Mouse (Mus musculus): ENCODE results near the gene BC048507. TPM values are rescaled to one million over a fixed set of nuclear protein-coding genes. Genes with fewer than 3 reads are reported as not detected.
A peak's percentile ranks its signal among the peaks of the same experiment; 100 is the strongest.
"Not testable (repeated sequence)": the region's sequence is repeated elsewhere in the genome, so short reads cannot be mapped to it uniquely, and the experiment has no call there.

The BC048507 gene
- polyA plus RNA-seq, 1 experiment from 2014 or later, result not detected

DNA sequence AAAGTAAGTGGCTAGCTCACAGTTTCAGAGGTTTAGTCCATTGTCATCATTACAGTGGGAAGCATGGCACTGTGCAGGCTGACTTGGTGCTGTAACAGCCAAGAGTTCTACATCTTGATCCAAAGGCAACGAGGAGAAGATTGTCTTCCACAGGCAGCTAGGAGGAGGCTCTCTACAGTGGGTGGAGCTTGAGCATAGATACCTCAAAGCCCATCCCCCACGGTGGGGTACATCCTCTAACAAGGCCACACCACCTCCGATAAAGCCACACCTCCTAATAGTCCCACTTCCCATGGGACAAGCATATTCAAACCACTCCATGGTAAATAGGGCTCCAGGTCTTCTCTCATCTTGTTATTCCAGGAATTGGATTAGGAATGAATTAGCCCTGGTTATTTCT lies 12.8 kb upstream of the BC048507 start:
- Histone ChIP-seq H3K27me3 (replicated peaks; ENCODE audit: control insufficient read depth, insufficient read depth, low read length) (no peaks in the 10 kb centered on the region), H3K27ac (ENCODE audit: low read depth, low read length) (no peak overlapping the region), H3K4me2 (ENCODE audit: low read length) (no peak overlapping the region), H3K9ac (ENCODE audit: low read length) (no peak overlapping the region), H3K4me1 (ENCODE audit: control insufficient read depth, insufficient read depth, low read length) (no peaks in the 10 kb centered on the region), H3K9me3 (replicated peaks; ENCODE audit: control insufficient read depth, low read length) (no peaks in the 10 kb centered on the region), H3K4me3 (ENCODE audit: low read depth, low read length) (no peak overlapping the region), H3K36me3 (ENCODE audit: control insufficient read depth, insufficient read depth, low read length) (no peaks in the 10 kb centered on the region)
- WGBS, result 85% methylated on average over 3 of the region's 3 CpGs
- ATAC-seq (no peak), DNase-seq (ENCODE audit: low spot score) (no peak)

- H3K4me2 ChIP-seq (ENCODE audit: low read length), result no peak overlapping the region
- DNase-seq (ENCODE audit: low spot score) (no peak), ATAC-seq (no peak)
- H3K27ac ChIP-seq (ENCODE audit: low read depth, low read length), result no peak overlapping the region
- 90% methylated on average over 6 of the region's 6 CpGs for WGBS
- no peaks in the 10 kb centered on the region for H3K4me1 ChIP-seq (ENCODE audit: control insufficient read depth, insufficient read depth, low read length)
- H3K9me3 ChIP-seq (replicated peaks; ENCODE audit: control insufficient read depth, low read length), result no peaks in the 10 kb centered on the region
- no peaks in the 10 kb centered on the region for H3K27me3 ChIP-seq (replicated peaks; ENCODE audit: control insufficient read depth, insufficient read depth, low read length)
- no peak overlapping the region for H3K4me3 ChIP-seq (ENCODE audit: low read depth, low read length)
- H3K9ac ChIP-seq (ENCODE audit: low read length), result no peak overlapping the region
- no peaks in the 10 kb centered on the region for H3K36me3 ChIP-seq (ENCODE audit: control insufficient read depth, insufficient read depth, low read length)
Observed at GRCm38 (mm10) chr13:67853130-67853529, 10.0 kb upstream of the BC048507 start.

GRCm38 (mm10) chr13:67853983-67854382 lies 9.1 kb upstream of the BC048507 start:
- no peak for ATAC-seq
- Histone ChIP-seq H3K27ac (ENCODE audit: low read depth, low read length) (no peak overlapping the region), H3K4me1 (ENCODE audit: control insufficient read depth, insufficient read depth, low read length) (no peaks in the 10 kb centered on the region), H3K9me3 (replicated peaks; ENCODE audit: control insufficient read depth, low read length) (no peaks in the 10 kb centered on the region), H3K9ac (ENCODE audit: low read length) (no peak overlapping the region), H3K27me3 (replicated peaks; ENCODE audit: control insufficient read depth, insufficient read depth, low read length) (no peaks in the 10 kb centered on the region), H3K4me3 (ENCODE audit: low read depth, low read length) (no peak overlapping the region), H3K36me3 (ENCODE audit: control insufficient read depth, insufficient read depth, low read length) (no peaks in the 10 kb centered on the region), H3K4me2 (ENCODE audit: low read length) (no peak overlapping the region)
- no peak for DNase-seq (ENCODE audit: low spot score)
- 75% methylated on average over 2 of the region's 2 CpGs for WGBS

DNA sequence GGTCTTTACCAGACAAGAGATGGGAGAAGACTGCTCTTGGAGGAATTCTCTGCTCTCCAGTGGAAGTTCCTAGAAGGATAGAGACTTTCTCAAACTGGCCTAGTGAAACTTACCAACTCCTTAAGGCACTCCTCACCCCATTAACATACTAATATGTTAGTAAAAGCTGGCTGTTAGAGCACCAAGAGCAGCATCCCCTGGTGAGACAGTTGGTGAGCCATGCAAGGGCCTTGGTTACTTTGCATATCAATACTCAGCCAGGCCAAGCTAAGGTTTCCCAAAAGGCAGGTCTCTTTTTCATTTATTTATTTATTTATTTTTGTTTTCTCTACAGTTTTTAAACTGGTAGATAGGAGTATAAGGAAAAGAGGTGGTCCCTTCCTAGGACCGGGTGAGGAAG lies 5.8 kb upstream of the BC048507 start:
- WGBS, result 33% methylated on average over 1 of the region's 1 CpGs
- DNase-seq (ENCODE audit: low spot score), result no peak
- Histone ChIP-seq H3K4me3 (ENCODE audit: low read depth, low read length) (no peak overlapping the region), H3K9ac (ENCODE audit: low read length) (no peak overlapping the region), H3K4me1 (ENCODE audit: control insufficient read depth, insufficient read depth, low read length) (no peaks in the 10 kb centered on the region), H3K36me3 (ENCODE audit: control insufficient read depth, insufficient read depth, low read length) (no peaks in the 10 kb centered on the region), H3K4me2 (ENCODE audit: low read length) (no peak overlapping the region), H3K27me3 (replicated peaks; ENCODE audit: control insufficient read depth, insufficient read depth, low read length) (no peaks in the 10 kb centered on the region), H3K9me3 (replicated peaks; ENCODE audit: control insufficient read depth, low read length) (no peaks in the 10 kb centered on the region), H3K27ac (ENCODE audit: low read depth, low read length) (no peak overlapping the region)
- ATAC-seq, result no peak

DNA sequence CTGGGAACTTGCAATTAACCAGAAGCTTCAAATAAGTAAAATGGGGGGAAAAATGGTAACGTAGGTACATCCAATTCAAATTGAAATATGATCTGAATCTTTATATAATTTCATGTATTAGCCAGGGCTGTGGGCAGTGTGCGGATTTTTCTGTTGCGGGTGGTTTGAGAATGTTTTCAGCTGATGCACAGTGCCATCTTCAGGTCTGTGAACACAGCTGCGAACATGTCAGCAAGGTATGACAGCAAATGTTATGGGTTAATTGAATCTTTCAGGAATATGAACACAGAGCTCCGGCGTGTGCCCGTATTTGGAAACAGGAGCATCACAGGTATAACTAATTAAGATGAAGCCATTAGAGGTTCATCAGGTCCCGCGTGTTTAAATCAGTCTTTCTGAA lies 618 bp upstream of the BC048507 start:
- ATAC-seq (no peak), DNase-seq (ENCODE audit: low spot score) (no peak)
- Histone ChIP-seq H3K4me1 (ENCODE audit: control insufficient read depth, insufficient read depth, low read length) (no peaks in the 10 kb centered on the region), H3K4me2 (ENCODE audit: low read length) (no peak overlapping the region), H3K9me3 (replicated peaks; ENCODE audit: control insufficient read depth, low read length) (no peaks in the 10 kb centered on the region), H3K9ac (ENCODE audit: low read length) (no peak overlapping the region), H3K27me3 (replicated peaks; ENCODE audit: control insufficient read depth, insufficient read depth, low read length) (no peaks in the 10 kb centered on the region), H3K36me3 (ENCODE audit: control insufficient read depth, insufficient read depth, low read length) (no peaks in the 10 kb centered on the region), H3K27ac (ENCODE audit: low read depth, low read length) (no peak overlapping the region), H3K4me3 (ENCODE audit: low read depth, low read length) (no peak overlapping the region)
- 88% methylated on average over 9 of the region's 9 CpGs for WGBS

DNA sequence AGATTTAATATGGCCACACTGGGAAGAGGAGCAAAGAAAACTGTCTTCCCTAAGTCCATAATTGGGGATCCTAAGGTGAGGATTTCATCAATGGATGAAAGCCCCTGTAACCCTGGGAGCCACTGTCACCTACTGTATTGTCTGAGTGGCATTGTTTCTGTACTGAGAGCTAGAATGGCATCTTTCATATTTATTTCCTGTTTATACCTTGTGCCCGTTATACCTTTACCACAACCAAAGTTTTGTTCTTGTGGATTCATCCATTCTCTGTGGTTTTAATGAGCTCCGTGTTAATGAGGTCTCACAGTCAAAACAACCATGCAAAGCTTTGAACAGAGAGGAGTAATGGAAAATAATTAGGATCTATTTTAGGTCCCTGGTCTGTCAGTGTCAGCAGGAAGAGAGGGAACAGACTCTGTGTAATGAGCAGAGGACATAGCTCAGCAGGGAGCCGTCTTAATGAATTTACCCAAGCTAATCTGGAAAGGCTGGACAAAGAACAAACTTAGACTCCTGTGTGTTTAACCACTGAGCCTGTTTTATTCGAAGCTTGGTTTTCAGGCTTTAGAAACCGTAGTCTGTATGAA lies 1.7 kb downstream of the BC048507 start:
- Histone ChIP-seq H3K27ac (ENCODE audit: low read depth, low read length) (no peak overlapping the region), H3K4me1 (ENCODE audit: control insufficient read depth, insufficient read depth, low read length) (no peaks in the 10 kb centered on the region), H3K4me3 (ENCODE audit: low read depth, low read length) (no peak overlapping the region), H3K9me3 (replicated peaks; ENCODE audit: control insufficient read depth, low read length) (no peaks in the 10 kb centered on the region), H3K9ac (ENCODE audit: low read length) (no peak overlapping the region), H3K36me3 (ENCODE audit: control insufficient read depth, insufficient read depth, low read length) (no peaks in the 10 kb centered on the region), H3K4me2 (ENCODE audit: low read length) (no peak overlapping the region), H3K27me3 (replicated peaks; ENCODE audit: control insufficient read depth, insufficient read depth, low read length) (no peaks in the 10 kb centered on the region)
- ATAC-seq, result peak; percentile 91
- WGBS, result 2% methylated on average over 5 of the region's 5 CpGs
- peak; percentile 85 for DNase-seq (ENCODE audit: low spot score)

DNA sequence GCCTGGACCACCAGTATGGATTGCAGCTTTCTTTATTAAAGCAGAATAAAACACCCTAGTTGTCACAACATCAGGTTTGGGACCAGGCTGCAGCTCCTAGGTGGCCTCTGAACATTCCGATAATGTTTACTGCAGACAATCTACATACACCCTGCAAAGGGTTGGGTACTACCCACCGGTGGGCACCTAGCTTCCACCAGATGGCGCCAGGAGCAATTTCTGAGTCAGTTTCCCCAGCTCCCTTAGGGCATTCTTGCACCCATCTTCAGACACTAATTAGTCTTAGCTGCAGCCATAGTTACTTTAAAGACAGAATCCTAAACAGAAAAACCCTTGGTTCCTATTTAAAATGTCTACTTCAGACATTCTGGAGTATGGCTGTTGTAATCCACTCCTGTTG lies 4.8 kb downstream of the BC048507 start:
- DNase-seq (ENCODE audit: low spot score) (peak; percentile 36), ATAC-seq (no peak)
- Histone ChIP-seq H3K4me2 (ENCODE audit: low read length) (no peak overlapping the region), H3K4me1 (ENCODE audit: control insufficient read depth, insufficient read depth, low read length) (no peaks in the 10 kb centered on the region), H3K27ac (ENCODE audit: low read depth, low read length) (no peak overlapping the region), H3K27me3 (replicated peaks; ENCODE audit: control insufficient read depth, insufficient read depth, low read length) (no peaks in the 10 kb centered on the region), H3K9ac (ENCODE audit: low read length) (no peak overlapping the region), H3K36me3 (ENCODE audit: control insufficient read depth, insufficient read depth, low read length) (no peaks in the 10 kb centered on the region), H3K9me3 (replicated peaks; ENCODE audit: control insufficient read depth, low read length) (0 out of 2 replicates have a peak, but pooled peaks cover 2% of the 10 kb centered on the region), H3K4me3 (ENCODE audit: low read depth, low read length) (no peak overlapping the region)
- WGBS, result 35% methylated on average over 3 of the region's 3 CpGs

DNA sequence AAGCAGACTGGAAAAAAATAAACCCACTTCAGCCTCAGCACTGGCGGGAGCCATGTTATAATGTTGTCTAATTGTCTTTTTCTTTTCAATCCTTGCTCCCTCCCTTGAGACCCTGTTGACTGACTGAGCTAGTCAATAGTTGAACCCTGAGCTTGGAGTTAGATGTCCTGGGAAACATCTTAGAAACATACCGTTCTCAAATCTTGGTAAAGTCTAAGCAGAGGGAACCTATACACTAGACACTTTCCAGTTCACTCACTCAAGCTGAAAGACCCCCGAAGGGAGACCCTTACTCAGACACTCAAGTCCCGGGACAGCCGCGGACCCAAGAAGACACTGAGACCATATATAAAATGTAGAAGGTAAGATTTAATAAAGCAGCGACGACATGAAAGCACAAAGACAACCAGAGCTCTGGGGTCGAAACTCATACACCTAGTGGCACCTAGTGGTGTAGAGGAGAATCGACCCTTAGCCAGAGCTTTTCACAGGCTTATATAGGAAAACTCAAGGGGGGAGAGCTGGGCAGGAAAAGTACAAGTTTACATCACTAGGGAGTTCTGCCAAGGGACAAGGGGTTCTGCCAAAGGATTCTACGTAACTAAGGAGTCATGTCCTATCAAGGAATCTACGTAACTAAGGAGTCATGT lies 13.0 kb downstream of the BC048507 start:
- peak; percentile 55; the same call in 1 of the 2 replicates for ATAC-seq
- not testable (repeated sequence) for H3K27ac ChIP-seq (ENCODE audit: low read depth, low read length); DNase-seq (ENCODE audit: low spot score); H3K36me3 ChIP-seq (ENCODE audit: control insufficient read depth, insufficient read depth, low read length); H3K27me3 ChIP-seq (replicated peaks; ENCODE audit: control insufficient read depth, insufficient read depth, low read length); H3K4me3 ChIP-seq (ENCODE audit: low read depth, low read length); H3K4me1 ChIP-seq (ENCODE audit: control insufficient read depth, insufficient read depth, low read length); H3K4me2 ChIP-seq (ENCODE audit: low read length); H3K9me3 ChIP-seq (replicated peaks; ENCODE audit: control insufficient read depth, low read length); H3K9ac ChIP-seq (ENCODE audit: low read length)
- WGBS, result 38% methylated on average over 7 of the region's 12 CpGs

DNA sequence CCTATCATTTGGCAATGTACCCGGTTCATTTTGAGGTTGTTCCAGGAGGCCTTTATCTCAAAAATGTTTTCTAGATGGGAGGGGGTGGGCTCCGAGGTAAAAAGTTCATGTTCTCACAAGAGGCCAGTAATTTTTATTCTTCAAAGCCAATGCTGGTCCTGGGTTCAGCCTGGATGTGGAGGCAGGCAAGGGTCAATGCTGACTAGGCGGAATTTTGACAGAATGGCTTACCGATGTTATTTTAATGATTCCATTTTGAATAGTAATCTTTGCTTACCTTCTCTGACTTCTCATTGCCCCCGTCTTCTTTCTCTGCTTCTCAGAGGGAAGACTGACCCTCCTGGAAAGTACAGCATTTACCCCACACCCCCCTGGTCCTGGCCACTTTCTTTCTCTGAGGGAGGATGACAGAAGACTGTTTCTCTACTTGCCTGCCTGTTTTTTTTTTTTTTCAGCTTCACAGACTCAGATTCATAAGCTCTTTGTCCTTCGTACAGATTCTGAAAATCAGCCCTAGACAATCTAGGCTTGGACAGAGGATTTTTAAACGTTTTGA lies 13.7 kb downstream of the BC048507 start:
- 68% methylated on average over 6 of the region's 7 CpGs for WGBS
- Histone ChIP-seq H3K27me3 (replicated peaks; ENCODE audit: control insufficient read depth, insufficient read depth, low read length) (no peaks in the 10 kb centered on the region), H3K4me2 (ENCODE audit: low read length) (no peak overlapping the region), H3K27ac (ENCODE audit: low read depth, low read length) (no peak overlapping the region), H3K4me3 (ENCODE audit: low read depth, low read length) (no peak overlapping the region), H3K36me3 (ENCODE audit: control insufficient read depth, insufficient read depth, low read length) (no peaks in the 10 kb centered on the region), H3K9me3 (replicated peaks; ENCODE audit: control insufficient read depth, low read length) (no peaks in the 10 kb centered on the region), H3K4me1 (ENCODE audit: control insufficient read depth, insufficient read depth, low read length) (no peaks in the 10 kb centered on the region), H3K9ac (ENCODE audit: low read length) (no peak overlapping the region)
- DNase-seq (ENCODE audit: low spot score), result no peak
- ATAC-seq, result no peak
